Mouse (Mus musculus) myocyte (in vitro differentiated cells): Measurements from ENCODE around the gene Lrit2.
A peak's percentile ranks its signal among the peaks of the same experiment; 100 is the strongest.

Source experiments
- CEBPB ChIP-seq: IDR thresholded peaks from 2 replicates; pipeline ENCODE4 v1.6.1; 2011; ENCODE audit warnings: mild to moderate bottlenecking, moderate library complexity; ENCODE audit not compliant: poor library complexity, insufficient read depth, severe bottlenecking
- E2F4 ChIP-seq: IDR thresholded peaks from one replicate; pipeline ENCODE4 v1.6.1; 2011; ENCODE audit warnings: mild to moderate bottlenecking, control low read depth, moderate library complexity; ENCODE audit not compliant: insufficient read depth
- MAX ChIP-seq: IDR thresholded peaks from one replicate; pipeline ENCODE4 v1.6.1; 2011; ENCODE audit warnings: low read depth, mild to moderate bottlenecking, control low read depth
- MYOD1 ChIP-seq, 3 experiments: IDR thresholded peaks; one replicate each; pipeline ENCODE4 v1.6.1; 2011; ENCODE audit warnings: control low read depth in 2 of 3, low read depth in 2 of 3, mild to moderate bottlenecking in 2 of 3, moderate library complexity in 1 of 3; ENCODE audit not compliant: insufficient read length in 2 of 3, control insufficient read depth in 1 of 3
- POLR2A ChIP-seq: IDR thresholded peaks from one replicate; pipeline ENCODE4 v1.6.1; 2011; ENCODE audit warnings: low read depth, mild to moderate bottlenecking, control low read depth, moderate library complexity; ENCODE audit not compliant: insufficient read length
- POLR2AphosphoS2 ChIP-seq: IDR thresholded peaks from one replicate; pipeline ENCODE4 v1.6.1; 2011; ENCODE audit warnings: low read depth, control low read depth; ENCODE audit not compliant: insufficient read length
- REST ChIP-seq: IDR thresholded peaks from one replicate; pipeline ENCODE4 v1.6.1; 2011; ENCODE audit warnings: mild to moderate bottlenecking, control low read depth, moderate library complexity; ENCODE audit not compliant: insufficient read depth, insufficient read length
- SRF ChIP-seq: IDR thresholded peaks from one replicate; pipeline ENCODE4 v1.6.1; 2011; ENCODE audit warnings: low read depth; ENCODE audit not compliant: control insufficient read depth, insufficient read length
- TCF12 ChIP-seq: IDR thresholded peaks from one replicate; pipeline ENCODE4 v1.6.1; 2011; ENCODE audit warnings: mild to moderate bottlenecking, control low read depth; ENCODE audit not compliant: poor library complexity, insufficient read depth, severe bottlenecking
- TCF3 ChIP-seq: IDR thresholded peaks from one replicate; pipeline ENCODE4 v1.6.1; 2011; ENCODE audit warnings: low read depth, control low read depth; ENCODE audit not compliant: insufficient read length
- USF1 ChIP-seq: IDR thresholded peaks from one replicate; pipeline ENCODE4 v1.6.1; 2011; ENCODE audit warnings: low read depth, mild to moderate bottlenecking, control low read depth, moderate library complexity

GRCm38 (mm10) chr14:37083755-37084154 is 16.0 kb downstream of the Lrit2 start:
- TF ChIP-seq POLR2A (no peak), TCF3 (no peak), POLR2AphosphoS2 (no peak), MAX (no peak), TCF12 (no peak), USF1 (peak; percentile 5), REST (no peak), E2F4 (no peak), CEBPB (no peak), SRF (no peak), MYOD1 (IDR thresholded peaks at IDR 0.05; ENCODE audit: control insufficient read depth in 1 of 3, insufficient read length in 2 of 3, low read depth in 2 of 3) (no peak)
